Mouse (Mus musculus) cerebellum, adult 2 months (tissue): ENCODE results near the gene Usp36.

ENCODE experiments used
- CTCF ChIP-seq: fragments of 200-500 bp; IDR thresholded peaks from 2 replicates; pipeline ENCODE4 v1.5.1; 2011; ENCODE audit warnings: low read depth, mild to moderate bottlenecking, control low read depth, low read length, moderate library complexity, borderline replicate concordance; ENCODE audit not compliant: insufficient read depth
- POLR2A ChIP-seq: fragments of 200-500 bp; IDR thresholded peaks from 2 replicates; pipeline ENCODE4 v1.6.1; 2011; ENCODE audit warnings: low read length, control low read depth, borderline replicate concordance; ENCODE audit not compliant: insufficient read depth

DNA sequence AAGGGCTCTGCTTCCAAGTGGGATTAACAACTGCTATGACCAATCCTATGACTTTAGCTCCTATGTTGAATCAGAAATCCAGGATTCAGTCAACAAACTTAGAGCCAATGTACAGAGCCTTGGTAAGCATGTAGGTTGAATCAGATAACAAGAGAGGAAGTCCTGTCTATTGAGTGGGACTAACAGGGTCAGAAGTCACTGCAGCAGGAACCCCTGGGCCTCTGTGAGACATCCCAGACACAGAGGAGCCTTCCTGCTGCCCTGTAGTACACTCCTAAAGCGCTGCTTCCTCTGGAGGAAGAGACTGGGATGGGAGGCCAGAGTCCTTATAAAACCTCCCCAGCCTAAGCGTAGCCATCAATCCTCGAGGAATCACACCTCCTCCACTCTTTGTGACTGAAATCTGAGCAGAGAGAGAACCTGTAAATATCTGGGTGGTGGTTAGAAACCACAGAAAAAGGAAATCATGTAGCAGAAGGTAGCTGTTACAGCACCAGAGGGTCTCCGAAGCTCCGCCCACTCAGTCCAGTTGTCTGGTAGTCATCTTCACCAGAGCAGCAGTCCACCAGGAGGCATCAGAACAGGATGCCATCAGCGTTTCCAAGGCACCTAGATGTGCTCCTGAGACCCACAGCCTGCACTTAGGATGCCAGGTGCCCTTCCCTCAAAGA is 53.4 kb downstream of the Usp36 start:
- TF ChIP-seq POLR2A (no peak), CTCF (no peak)
